Mouse (Mus musculus) ovary, postnatal 10 days (tissue): ENCODE data around the gene BC067074.
"Not testable (repeated sequence)": the region's sequence is repeated elsewhere in the genome, so short reads cannot be mapped to it uniquely, and the experiment has no call there.

ENCODE experiments used
- DNase-seq: peaks from one replicate; pipeline ENCODE4 v3.0.0; 2022; ENCODE audit warnings: low spot score

The BC067074 gene

DNA sequence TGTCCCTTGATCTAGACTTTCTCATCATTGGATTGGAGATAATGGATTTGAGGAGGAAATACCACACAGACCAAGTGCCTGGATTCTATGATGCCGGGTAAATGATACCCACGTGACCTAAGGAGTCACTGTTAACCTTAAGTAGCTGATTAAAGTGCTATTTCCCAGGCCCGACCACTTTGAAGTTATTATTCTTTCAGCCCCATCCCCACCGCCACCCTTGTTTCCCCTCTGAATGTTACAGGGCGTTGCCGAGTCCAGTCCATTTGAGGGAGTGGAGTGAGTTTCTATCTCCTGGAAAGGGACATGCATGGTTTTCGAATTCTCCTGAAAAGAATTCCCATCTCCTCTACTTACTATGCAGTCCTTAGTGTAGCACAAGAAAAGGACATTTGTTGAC, 84.7 kb downstream of the BC067074 start:
- DNase-seq: no peak

GRCm38 (mm10) chr13:113378980-113379410, 86.0 kb downstream of the BC067074 start:
- DNase-seq: no peak

GRCm38 (mm10) chr13:113379766-113380309, 86.9 kb downstream of the BC067074 start:
- no peak for DNase-seq

DNA sequence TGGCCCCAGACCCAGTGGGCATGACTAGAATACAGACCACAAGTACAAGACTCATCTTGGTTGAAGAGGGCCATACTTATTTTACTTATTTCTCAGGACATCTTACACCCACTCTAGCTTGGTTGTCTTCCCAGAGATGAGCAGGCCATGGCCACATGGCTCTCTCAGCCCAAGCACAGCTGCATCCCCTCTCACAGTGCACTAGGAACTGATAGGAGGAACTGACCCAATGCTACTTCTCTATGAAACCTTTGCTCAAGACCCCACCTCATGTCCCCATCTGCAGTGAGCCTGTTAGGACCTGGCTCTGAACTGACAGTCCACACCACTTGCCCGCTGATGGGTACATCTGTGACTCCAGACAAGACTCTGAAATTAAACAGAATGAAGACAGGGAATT, 88.8 kb downstream of the BC067074 start:
- no peak for DNase-seq

GRCm38 (mm10) chr13:113382201-113382600, 89.2 kb downstream of the BC067074 start:
- DNase-seq: no peak

DNA sequence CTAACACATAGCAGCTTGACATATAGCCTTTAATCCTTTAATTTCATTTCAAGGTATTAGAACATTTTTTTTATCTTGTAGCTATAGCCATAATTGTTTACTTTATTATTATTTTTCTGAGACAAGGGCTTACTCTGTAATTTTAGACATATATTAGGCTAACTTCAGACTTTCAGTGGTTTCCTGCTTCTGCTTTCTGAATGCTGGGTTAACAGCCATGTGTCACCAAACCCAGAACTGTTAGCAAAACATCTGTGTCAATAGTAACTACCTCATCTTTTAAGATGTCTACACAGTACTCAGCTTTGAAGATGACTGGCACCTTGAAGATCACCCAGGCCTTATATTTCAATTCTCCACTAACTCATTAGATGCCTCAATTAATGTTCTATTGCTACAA, 89.8 kb downstream of the BC067074 start:
- not testable (repeated sequence) for DNase-seq

GRCm38 (mm10) chr13:113393386-113393785, 100.4 kb downstream of the BC067074 start:
- DNase-seq: no peak

DNA sequence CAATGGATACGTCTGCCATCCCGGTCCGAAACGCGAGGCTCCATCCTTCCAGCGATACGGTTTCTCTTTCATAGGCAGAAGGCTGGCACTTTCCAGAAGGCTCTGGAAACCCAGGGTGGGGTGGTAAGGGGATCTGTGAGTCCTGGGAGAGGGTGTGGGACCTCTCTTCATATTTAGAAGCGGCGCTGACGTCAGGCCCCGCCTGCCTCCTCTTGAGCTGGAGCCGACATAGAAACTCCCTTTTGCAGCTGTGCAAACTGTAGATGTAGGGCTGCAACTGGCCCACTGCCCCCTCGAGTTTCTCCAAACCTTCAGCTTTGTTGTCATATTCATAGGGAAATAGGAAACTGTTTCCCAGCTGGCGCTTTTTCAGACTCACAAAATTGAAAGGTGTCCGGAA, 101.6 kb downstream of the BC067074 start:
- DNase-seq: no peak

- DNase-seq: no peak
Measured at GRCm38 (mm10) chr13:113397006-113397520, 104.1 kb downstream of the BC067074 start.

- no peak for DNase-seq
Measured at GRCm38 (mm10) chr13:113401373-113402010, 108.5 kb downstream of the BC067074 start.

GRCm38 (mm10) chr13:113403706-113404105, 110.7 kb downstream of the BC067074 start:
- no peak for DNase-seq

DNA sequence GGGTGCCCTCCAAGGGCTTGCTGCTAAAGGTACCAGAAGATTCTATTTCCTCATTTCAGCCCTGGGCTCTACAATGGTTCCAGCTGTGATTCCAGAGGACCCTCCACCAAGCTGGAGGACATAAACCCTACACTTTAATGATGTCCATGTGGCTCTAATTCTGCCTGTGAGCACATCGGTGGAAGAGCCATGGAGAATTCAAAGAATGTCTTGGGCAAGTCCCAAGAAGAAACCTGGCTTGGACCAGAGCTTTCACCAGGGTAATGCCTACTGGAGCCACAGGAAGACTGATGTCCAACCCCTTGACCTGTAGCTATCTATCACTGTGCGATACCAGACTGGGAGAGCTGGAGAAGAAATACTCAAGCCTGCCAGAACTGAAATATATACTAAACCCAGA, 111.2 kb downstream of the BC067074 start:
- DNase-seq: no peak

DNA sequence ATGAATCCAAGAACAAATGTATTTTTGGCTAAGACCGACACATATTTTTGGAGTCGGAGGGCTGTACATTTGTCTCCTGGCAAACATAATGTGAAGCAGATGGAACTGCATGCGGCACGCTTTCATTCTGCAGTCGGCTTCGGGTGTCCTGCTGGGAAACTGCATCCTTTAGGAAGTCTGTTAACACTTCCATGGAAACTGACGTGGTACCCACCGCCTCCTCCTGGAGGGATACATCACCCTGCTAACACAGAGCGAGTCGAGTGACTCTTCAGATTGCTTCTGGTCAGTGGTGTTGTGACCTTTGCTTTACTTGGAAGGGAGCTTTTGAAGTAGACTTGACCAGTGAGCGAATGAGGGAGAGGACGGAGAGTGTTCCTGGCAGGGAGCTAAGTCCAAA, 117.0 kb downstream of the BC067074 start:
- no peak for DNase-seq

DNA sequence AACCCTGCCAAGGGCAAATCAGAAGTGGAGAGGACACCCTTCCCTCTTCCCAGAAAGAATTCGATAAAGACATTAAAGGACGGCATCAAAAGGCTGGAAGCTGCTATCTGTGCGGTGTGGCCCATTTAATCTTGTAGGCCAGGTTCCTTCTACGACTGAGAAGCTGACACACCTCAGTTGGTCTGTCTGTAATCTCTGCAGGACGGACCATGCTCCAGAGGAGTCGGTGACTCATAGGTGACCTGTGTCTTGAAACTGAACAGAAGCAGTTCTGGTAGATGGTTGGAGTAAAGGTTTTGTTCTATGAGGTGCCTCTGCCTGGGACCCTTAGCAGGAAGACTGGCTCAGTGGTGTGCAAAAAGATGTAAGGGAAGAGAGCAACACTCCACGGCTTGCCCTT, 122.6 kb downstream of the BC067074 start:
- DNase-seq: no peak

DNA sequence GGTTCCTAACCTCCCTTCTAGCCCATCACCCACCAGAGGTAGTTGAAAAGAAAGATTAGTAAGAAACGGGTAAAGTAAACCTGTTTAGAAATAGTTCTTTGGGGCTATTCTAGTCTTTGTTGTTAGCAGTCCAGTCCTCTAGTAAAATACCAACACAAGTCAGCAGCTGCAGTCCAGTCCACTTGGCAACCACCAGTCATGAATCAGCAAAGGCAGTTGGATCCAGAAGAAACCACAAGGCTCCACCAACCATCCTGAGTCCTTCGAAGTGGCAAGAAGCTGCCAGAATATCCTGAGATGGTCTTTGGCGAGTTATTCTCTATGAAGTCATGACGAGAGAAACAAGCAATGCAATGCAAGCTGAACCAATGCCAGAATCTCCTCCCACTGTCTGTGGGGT, 124.0 kb downstream of the BC067074 start:
- no peak for DNase-seq

GRCm38 (mm10) chr13:113417757-113418483, 125.0 kb downstream of the BC067074 start:
- no peak for DNase-seq

- DNase-seq: no peak
Measured at GRCm38 (mm10) chr13:113418632-113419031, 125.7 kb downstream of the BC067074 start.

DNA sequence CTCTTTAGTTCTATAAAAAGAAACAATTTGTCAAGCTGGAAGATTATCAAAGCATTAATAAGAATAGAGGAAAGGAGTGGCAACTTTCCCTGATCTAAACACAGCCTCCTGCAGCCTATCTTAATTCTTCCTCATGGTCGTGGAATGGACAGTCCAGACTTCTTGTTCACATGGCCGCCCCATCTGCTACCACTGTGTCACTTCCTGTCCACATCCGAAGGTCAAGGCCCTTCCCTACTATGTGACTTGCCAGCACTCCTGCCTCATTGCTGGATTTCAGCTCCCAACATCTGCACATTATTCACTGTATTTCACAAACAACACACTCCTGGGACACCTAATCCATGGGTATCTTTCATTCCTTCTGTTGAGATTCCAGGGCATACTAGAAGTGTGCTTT, 128.5 kb downstream of the BC067074 start:
- no peak for DNase-seq

DNA sequence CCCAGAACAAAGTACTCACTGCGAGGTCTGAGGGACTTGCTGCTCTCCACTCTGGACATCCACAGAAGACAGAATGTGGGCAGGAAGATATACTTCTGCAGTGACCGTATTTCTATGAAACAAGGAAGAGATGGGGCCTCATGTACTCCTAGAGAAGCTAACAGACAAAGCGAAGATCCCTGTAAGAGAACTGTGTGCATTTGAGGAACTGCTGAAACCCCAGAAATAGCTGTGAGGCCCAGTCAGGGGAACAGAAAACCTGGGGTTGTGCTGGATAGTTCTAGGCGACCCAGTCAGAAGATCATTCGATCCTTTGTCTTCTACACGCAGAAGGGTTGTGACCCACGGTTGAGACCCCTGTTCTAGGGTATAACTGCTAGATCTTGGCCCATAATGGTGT, 130.9 kb downstream of the BC067074 start:
- no peak for DNase-seq

- no peak for DNase-seq
Measured at GRCm38 (mm10) chr13:113425907-113426306, 132.9 kb downstream of the BC067074 start.
